ENCODE assay signal across 9 mouse cellular contexts in genomic region chr2:35677855-35678254, GRCm38 (mm10).
DNase-seq lines count a peak whose midpoint lies in the region; ATAC-seq lines count a peak whose summit lies in the region.
"Had no signal": no experiment of that assay in that cellular context is flagged by ENCODE, and none has a peak within 500 bp of the region (broad histone marks: within the 10 kb centered on the region; RNA-seq: fewer than 3 reads in every experiment).

No protein-coding gene starts in this region.

- 20% methylated on average over 8 of the region's 8 CpGs for WGBS in heart, embryonic 10.5 days
- 18% methylated on average over 8 of the region's 8 CpGs for WGBS in embryonic facial prominence, embryonic 15.5 days
- 25% methylated on average over 8 of the region's 8 CpGs for WGBS in intestine, embryonic 15.5 days
- WGBS in neural tube, embryonic 12.5 days: 11% methylated on average over 8 of the region's 8 CpGs

- ATAC-seq in embryonic facial prominence, embryonic 15.5 days (ENCODE audit: insufficient number of reproducible peaks, low FRiP score, low TSS enrichment, low read depth): no peak
- ATAC-seq in intestine, embryonic 15.5 days: no peak
- peak; percentile 59 for ATAC-seq in neural tube, embryonic 12.5 days (ENCODE audit: low FRiP score, low read depth)
- no peak for ATAC-seq in CD4-positive, CD25-positive, alpha-beta regulatory T cell, adult 4 months

- intact Hi-C loops in heart, postnatal 25 days (cut with DNase I): no loop called here

- no peaks in the 10 kb centered on the region for H3K9me3 ChIP-seq in heart, embryonic 10.5 days
- no peaks in the 10 kb centered on the region for H3K9me3 ChIP-seq in embryonic facial prominence, embryonic 15.5 days (replicated peaks)
- H3K9me3 ChIP-seq in intestine, embryonic 15.5 days: no peaks in the 10 kb centered on the region
- H3K9me3 ChIP-seq in neural tube, embryonic 12.5 days: no peaks in the 10 kb centered on the region

- H3K27ac ChIP-seq in heart, embryonic 10.5 days: peak overlapping the region; percentile 81
- H3K27ac ChIP-seq in brown adipose tissue, adult 24 weeks (replicated peaks; ENCODE audit: low read depth, low read length): 0 out of 2 replicates have a peak overlapping the region, but pooled peaks have one; percentile 5
- H3K27ac ChIP-seq in embryonic facial prominence, embryonic 15.5 days (replicated peaks): peak overlapping the region; percentile 73
- peak overlapping the region; percentile 61 for H3K27ac ChIP-seq in intestine, embryonic 15.5 days
- peak overlapping the region; percentile 62 for H3K27ac ChIP-seq in neural tube, embryonic 12.5 days

- no peak overlapping the region for H3K9ac ChIP-seq in embryonic facial prominence, embryonic 15.5 days
- 0 out of 2 replicates have a peak overlapping the region, but pooled peaks have one; percentile 9 for H3K9ac ChIP-seq in intestine, embryonic 15.5 days
- H3K9ac ChIP-seq in neural tube, embryonic 12.5 days: no peak overlapping the region

- H3K36me3 ChIP-seq in heart, embryonic 10.5 days: peaks cover 4% of the 10 kb centered on the region; the same call in 1 of the 2 replicates
- H3K36me3 ChIP-seq in embryonic facial prominence, embryonic 15.5 days: no peaks in the 10 kb centered on the region
- H3K36me3 ChIP-seq in intestine, embryonic 15.5 days: no peaks in the 10 kb centered on the region
- no peaks in the 10 kb centered on the region for H3K36me3 ChIP-seq in neural tube, embryonic 12.5 days

- no peaks in the 10 kb centered on the region for H3K27me3 ChIP-seq in heart, embryonic 10.5 days (ENCODE audit: insufficient read depth, poor library complexity, severe bottlenecking)
- no peaks in the 10 kb centered on the region for H3K27me3 ChIP-seq in embryonic facial prominence, embryonic 15.5 days
- H3K27me3 ChIP-seq in intestine, embryonic 15.5 days (replicated peaks): no peaks in the 10 kb centered on the region
- no peaks in the 10 kb centered on the region for H3K27me3 ChIP-seq in neural tube, embryonic 12.5 days (replicated peaks)
- H3K27me3 ChIP-seq: CH12.LX had no signal

- DNase-seq in heart, embryonic 10.5 days (ENCODE audit: low spot score): no peak
- no peak for DNase-seq in heart, postnatal 25 days (ENCODE audit: low spot score)
- DNase-seq in urinary bladder, postnatal 4 days (ENCODE audit: low spot score in 2 of 2): no peak

- H3K4me1 ChIP-seq in heart, embryonic 10.5 days: peaks cover 100% of the 10 kb centered on the region
- peaks cover 78% of the 10 kb centered on the region for H3K4me1 ChIP-seq in brown adipose tissue, adult 24 weeks (ENCODE audit: control insufficient read depth, insufficient read depth, insufficient read length, low read length)
- H3K4me1 ChIP-seq in embryonic facial prominence, embryonic 15.5 days: peaks cover 96% of the 10 kb centered on the region
- peaks cover 88% of the 10 kb centered on the region for H3K4me1 ChIP-seq in intestine, embryonic 15.5 days (replicated peaks)
- H3K4me1 ChIP-seq in neural tube, embryonic 12.5 days: peaks cover 80% of the 10 kb centered on the region

- H3K4me2 ChIP-seq in embryonic facial prominence, embryonic 15.5 days (replicated peaks): peak overlapping the region; percentile 12; the same call in 1 of the 2 replicates
- 0 out of 2 replicates have a peak overlapping the region, but pooled peaks have one; percentile 0 for H3K4me2 ChIP-seq in intestine, embryonic 15.5 days (replicated peaks)
- H3K4me2 ChIP-seq in neural tube, embryonic 12.5 days (replicated peaks): peak overlapping the region; percentile 37

- peak overlapping the region; percentile 29; the same call in 1 of the 2 replicates for H3K4me3 ChIP-seq in heart, embryonic 10.5 days
- H3K4me3 ChIP-seq in brown adipose tissue, adult 24 weeks (ENCODE audit: insufficient read depth, low read depth, low read length): no peak overlapping the region
- H3K4me3 ChIP-seq in embryonic facial prominence, embryonic 15.5 days (replicated peaks): no peak overlapping the region
- H3K4me3 ChIP-seq in intestine, embryonic 15.5 days (replicated peaks): no peak overlapping the region
- no peak overlapping the region for H3K4me3 ChIP-seq in neural tube, embryonic 12.5 days

Comparison
In these comparisons a context has a peak if more than half of its experiments do, and no peak if none do; other contexts are left out.
1. H3K27ac ChIP-seq: peak in every context shown above with its lines; median percentile 81 in heart, embryonic 10.5 days; 73 in embryonic facial prominence, embryonic 15.5 days; 62 in neural tube, embryonic 12.5 days; 61 in intestine, embryonic 15.5 days; 5 in brown adipose tissue, adult 24 weeks.